Mouse (Mus musculus): ENCODE measurements at regions not wholly inside any gene's neighbourhood (a gene's known extent, or its start where the extent isn't known, plus 50 kb on each side); places are given as distances from the start of the nearest gene placed in this dataset.

GRCm38 (mm10) chr4:131014301-131015081 lies 70.3 kb downstream of the Matn1 start:
- H3K4me2 ChIP-seq: 0 out of 2 replicates have a peak overlapping the region, but pooled peaks have one; percentile 11
- H3K36me3 ChIP-seq: no peaks in the 10 kb centered on the region
- H3K9me3 ChIP-seq: 0 out of 2 replicates have a peak, but pooled peaks cover 4% of the 10 kb centered on the region
- no peak overlapping the region for H3K9ac ChIP-seq
- ATAC-seq (ENCODE audit: insufficient number of reproducible peaks, insufficient read depth, low FRiP score, low TSS enrichment, low read depth): no peak
- no peak overlapping the region for H3K27ac ChIP-seq
- no peaks in the 10 kb centered on the region for H3K27me3 ChIP-seq
- no peak overlapping the region for H3K4me3 ChIP-seq
- 35% methylated on average over 15 of the region's 15 CpGs for WGBS
- H3K4me1 ChIP-seq: peaks cover 5% of the 10 kb centered on the region; the same call in 1 of the 2 replicates

- 0 out of 2 replicates have a peak, but pooled peaks cover 4% of the 10 kb centered on the region for H3K9me3 ChIP-seq
- H3K36me3 ChIP-seq: no peaks in the 10 kb centered on the region
- H3K4me3 ChIP-seq: no peak overlapping the region
- 36% methylated on average over 2 of the region's 2 CpGs for WGBS
- peaks cover 5% of the 10 kb centered on the region; the same call in 1 of the 2 replicates for H3K4me1 ChIP-seq
- H3K9ac ChIP-seq: no peak overlapping the region
- H3K27ac ChIP-seq: no peak overlapping the region
- no peaks in the 10 kb centered on the region for H3K27me3 ChIP-seq
- H3K4me2 ChIP-seq: no peak overlapping the region
- no peak for ATAC-seq (ENCODE audit: insufficient number of reproducible peaks, insufficient read depth, low FRiP score, low TSS enrichment, low read depth)
These were observed 71.0 kb downstream of the Matn1 start for GRCm38 (mm10) chr4:131015156-131015555.

GRCm38 (mm10) chr4:131023601-131024000 lies 79.4 kb downstream of the Matn1 start:
- H3K4me3 ChIP-seq: no peak overlapping the region
- no peak overlapping the region for H3K27ac ChIP-seq
- no peaks in the 10 kb centered on the region; the same call in 1 of the 2 replicates for H3K27me3 ChIP-seq
- H3K4me2 ChIP-seq: no peak overlapping the region
- H3K4me1 ChIP-seq: no peaks in the 10 kb centered on the region
- ATAC-seq (ENCODE audit: insufficient number of reproducible peaks, insufficient read depth, low FRiP score, low TSS enrichment, low read depth): no peak
- no peaks in the 10 kb centered on the region for H3K36me3 ChIP-seq
- WGBS: 35% methylated on average over 6 of the region's 6 CpGs
- H3K9me3 ChIP-seq: no peaks in the 10 kb centered on the region
- H3K9ac ChIP-seq: no peak overlapping the region

GRCm38 (mm10) chr4:131036292-131036691 lies 92.1 kb downstream of the Matn1 start:
- no peak overlapping the region for H3K4me2 ChIP-seq
- 84% methylated on average over 11 of the region's 11 CpGs for WGBS
- 0 out of 2 replicates have a peak, but pooled peaks cover 2% of the 10 kb centered on the region for H3K27me3 ChIP-seq
- no peaks in the 10 kb centered on the region for H3K36me3 ChIP-seq
- no peak for ATAC-seq (ENCODE audit: insufficient number of reproducible peaks, insufficient read depth, low FRiP score, low TSS enrichment, low read depth)
- H3K9me3 ChIP-seq: no peaks in the 10 kb centered on the region
- no peak overlapping the region for H3K27ac ChIP-seq
- no peak overlapping the region for H3K4me3 ChIP-seq
- H3K4me1 ChIP-seq: no peaks in the 10 kb centered on the region
- H3K9ac ChIP-seq: no peak overlapping the region

- 14% methylated on average over 6 of the region's 6 CpGs for WGBS
- Histone ChIP-seq H3K4me3 (no peak overlapping the region), H3K4me2 (no peak overlapping the region), H3K4me1 (no peaks in the 10 kb centered on the region), H3K9ac (no peak overlapping the region), H3K27me3 (0 out of 2 replicates have a peak, but pooled peaks cover 2% of the 10 kb centered on the region), H3K36me3 (no peaks in the 10 kb centered on the region), H3K9me3 (no peaks in the 10 kb centered on the region), H3K27ac (no peak overlapping the region)
- ATAC-seq (ENCODE audit: insufficient number of reproducible peaks, insufficient read depth, low FRiP score, low TSS enrichment, low read depth): no peak
These were observed 93.0 kb downstream of the Matn1 start for GRCm38 (mm10) chr4:131037179-131037578.

GRCm38 (mm10) chr4:131039686-131040085 lies 95.5 kb downstream of the Matn1 start:
- no peaks in the 10 kb centered on the region for H3K36me3 ChIP-seq
- H3K4me3 ChIP-seq: no peak overlapping the region
- H3K27ac ChIP-seq: no peak overlapping the region
- WGBS: 64% methylated on average over 3 of the region's 3 CpGs
- ATAC-seq (ENCODE audit: insufficient number of reproducible peaks, insufficient read depth, low FRiP score, low TSS enrichment, low read depth): no peak
- no peaks in the 10 kb centered on the region for H3K9me3 ChIP-seq
- no peak overlapping the region for H3K4me2 ChIP-seq
- 0 out of 2 replicates have a peak, but pooled peaks cover 2% of the 10 kb centered on the region for H3K27me3 ChIP-seq
- no peak overlapping the region for H3K9ac ChIP-seq
- no peaks in the 10 kb centered on the region for H3K4me1 ChIP-seq

GRCm38 (mm10) chr4:131041210-131041609 lies 97.0 kb downstream of the Matn1 start:
- no peaks in the 10 kb centered on the region for H3K27me3 ChIP-seq
- no peak for ATAC-seq (ENCODE audit: insufficient number of reproducible peaks, insufficient read depth, low FRiP score, low TSS enrichment, low read depth)
- H3K9ac ChIP-seq: no peak overlapping the region
- no peak overlapping the region for H3K27ac ChIP-seq
- H3K4me2 ChIP-seq: no peak overlapping the region
- H3K9me3 ChIP-seq: no peaks in the 10 kb centered on the region
- no peaks in the 10 kb centered on the region for H3K4me1 ChIP-seq
- no peak overlapping the region for H3K4me3 ChIP-seq
- H3K36me3 ChIP-seq: no peaks in the 10 kb centered on the region
- 78% methylated on average over 2 of the region's 2 CpGs for WGBS

GRCm38 (mm10) chr4:131046101-131046500 lies 101.9 kb downstream of the Matn1 start:
- Histone ChIP-seq H3K4me3 (no peak overlapping the region), H3K27me3 (peaks cover 4% of the 10 kb centered on the region; the same call in 1 of the 2 replicates), H3K27ac (no peak overlapping the region), H3K4me2 (no peak overlapping the region), H3K36me3 (no peaks in the 10 kb centered on the region), H3K9ac (no peak overlapping the region), H3K9me3 (no peaks in the 10 kb centered on the region), H3K4me1 (peaks cover 4% of the 10 kb centered on the region; the same call in 1 of the 2 replicates)
- ATAC-seq (ENCODE audit: insufficient number of reproducible peaks, insufficient read depth, low FRiP score, low TSS enrichment, low read depth): no peak
- WGBS: 44% methylated on average over 8 of the region's 8 CpGs

GRCm38 (mm10) chr4:131046969-131047650 lies 102.9 kb downstream of the Matn1 start:
- H3K27me3 ChIP-seq: peaks cover 4% of the 10 kb centered on the region; the same call in 1 of the 2 replicates
- no peaks in the 10 kb centered on the region for H3K36me3 ChIP-seq
- H3K9me3 ChIP-seq: no peaks in the 10 kb centered on the region
- no peak overlapping the region for H3K4me3 ChIP-seq
- no peak overlapping the region for H3K27ac ChIP-seq
- H3K4me2 ChIP-seq: no peak overlapping the region
- no peak overlapping the region for H3K9ac ChIP-seq
- H3K4me1 ChIP-seq: peaks cover 4% of the 10 kb centered on the region; the same call in 1 of the 2 replicates
- WGBS: 58% methylated on average over 12 of the region's 12 CpGs
- ATAC-seq (ENCODE audit: insufficient number of reproducible peaks, insufficient read depth, low FRiP score, low TSS enrichment, low read depth): no peak

- Histone ChIP-seq H3K36me3 (no peaks in the 10 kb centered on the region), H3K27me3 (no peaks in the 10 kb centered on the region), H3K4me1 (no peaks in the 10 kb centered on the region), H3K9me3 (no peaks in the 10 kb centered on the region), H3K4me2 (no peak overlapping the region), H3K4me3 (no peak overlapping the region), H3K27ac (no peak overlapping the region), H3K9ac (no peak overlapping the region)
- WGBS: 97% methylated on average over 3 of the region's 3 CpGs
- ATAC-seq (ENCODE audit: insufficient number of reproducible peaks, insufficient read depth, low FRiP score, low TSS enrichment, low read depth): no peak
These were observed 112.1 kb downstream of the Matn1 start for GRCm38 (mm10) chr4:131056293-131056692.

- Histone ChIP-seq H3K27me3 (peaks cover 6% of the 10 kb centered on the region; the same call in 1 of the 2 replicates), H3K4me1 (no peaks in the 10 kb centered on the region), H3K9me3 (no peaks in the 10 kb centered on the region), H3K9ac (no peak overlapping the region), H3K27ac (no peak overlapping the region), H3K4me3 (no peak overlapping the region), H3K36me3 (no peaks in the 10 kb centered on the region), H3K4me2 (no peak overlapping the region)
- 64% methylated on average over 7 of the region's 7 CpGs for WGBS
- ATAC-seq (ENCODE audit: insufficient number of reproducible peaks, insufficient read depth, low FRiP score, low TSS enrichment, low read depth): no peak
These were observed 115.4 kb downstream of the Matn1 start for GRCm38 (mm10) chr4:131059572-131059971.
